In the genomic region with DNA sequence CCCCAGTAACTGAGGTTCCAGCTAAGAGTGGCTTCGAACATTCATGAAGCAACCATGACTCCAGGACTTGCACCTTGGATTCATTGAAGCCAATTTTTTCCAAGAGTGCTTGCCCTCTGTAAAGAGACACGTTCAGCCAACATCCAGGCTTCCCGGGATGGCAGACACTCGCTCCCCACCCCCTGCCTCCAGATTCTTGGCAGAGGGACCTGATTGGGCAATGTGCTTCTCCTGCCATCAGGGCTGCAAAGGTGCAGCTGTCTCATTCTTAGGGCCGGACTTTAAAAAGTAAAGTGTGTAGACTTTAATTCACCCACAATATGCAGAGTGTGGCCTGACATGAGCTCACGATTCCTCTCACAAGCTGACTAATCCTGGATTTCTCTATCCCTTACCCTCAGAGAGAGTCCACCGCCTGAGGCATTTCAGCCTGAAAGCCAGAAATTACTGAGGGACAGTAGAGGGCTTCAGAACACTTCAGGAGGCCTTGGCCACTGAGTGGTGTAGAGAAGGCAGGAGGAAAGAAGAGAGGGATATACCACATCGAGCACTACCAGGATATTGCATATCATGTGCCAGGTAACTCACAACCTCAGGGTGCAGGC, we compare ENCODE assay signal across 25 mouse cellular contexts. TPM values are rescaled to one million over a fixed set of nuclear protein-coding genes. Genes with fewer than 3 reads are reported as not detected.
DNase-seq lines count a peak whose midpoint lies in the region; ATAC-seq lines count a peak whose summit lies in the region.
"Had no signal": no experiment of that assay in that cellular context is flagged by ENCODE, and none has a peak within 500 bp of the region (broad histone marks: within the 10 kb centered on the region; RNA-seq: fewer than 3 reads in every experiment).

No protein-coding gene starts in this region.

- no peak overlapping the region for H3K4me2 ChIP-seq in midbrain, embryonic 11.5 days
- H3K4me2 ChIP-seq in midbrain, embryonic 13.5 days (replicated peaks), result no peak overlapping the region
- H3K4me2 ChIP-seq: midbrain, embryonic 15.5 days; neural tube, embryonic 13.5 days had no signal

- ATAC-seq in midbrain, embryonic 11.5 days (ENCODE audit: low FRiP score), result no peak
- ATAC-seq in midbrain, embryonic 13.5 days, result no peak
- ATAC-seq: CD4-positive, CD25-positive, alpha-beta regulatory T cell, adult 4 months; forebrain, embryonic 14.5 days; intestine, embryonic 16.5 days; liver, postnatal 0 days; midbrain, embryonic 15.5 days had no signal

- intact Hi-C loops in left cerebral cortex, postnatal 25 days (cut with DNase I), result no loop called here

- H3K27ac ChIP-seq in midbrain, embryonic 11.5 days (ENCODE audit: low read depth, low read length), result no peak overlapping the region
- no peak overlapping the region for H3K27ac ChIP-seq in midbrain, embryonic 13.5 days
- H3K27ac ChIP-seq: heart, embryonic 10.5 days; hindbrain, postnatal 0 days; midbrain, embryonic 15.5 days; neural tube, embryonic 13.5 days had no signal

- H3K9ac ChIP-seq in midbrain, embryonic 11.5 days (ENCODE audit: low read length), result no peak overlapping the region
- H3K9ac ChIP-seq in midbrain, embryonic 13.5 days (replicated peaks), result no peak overlapping the region
- H3K9ac ChIP-seq: liver, postnatal 0 days; midbrain, embryonic 15.5 days; neural tube, embryonic 13.5 days had no signal

- H3K27me3 ChIP-seq in midbrain, embryonic 11.5 days (ENCODE audit: control insufficient read depth, insufficient read depth, low read length), result no peaks in the 10 kb centered on the region
- H3K27me3 ChIP-seq in midbrain, embryonic 13.5 days, result no peaks in the 10 kb centered on the region
- H3K27me3 ChIP-seq: midbrain, embryonic 15.5 days had no signal

- H3K4me3 ChIP-seq in midbrain, embryonic 11.5 days (ENCODE audit: low read depth, low read length), result no peak overlapping the region
- no peak overlapping the region for H3K4me3 ChIP-seq in midbrain, embryonic 13.5 days (replicated peaks)
- H3K4me3 ChIP-seq: heart, embryonic 10.5 days; megakaryocyte, embryonic 14.5 days; midbrain, embryonic 15.5 days; neural tube, embryonic 13.5 days had no signal

- no peaks in the 10 kb centered on the region for H3K36me3 ChIP-seq in midbrain, embryonic 11.5 days (ENCODE audit: control insufficient read depth, insufficient read depth, low read length)
- no peaks in the 10 kb centered on the region for H3K36me3 ChIP-seq in midbrain, embryonic 13.5 days
- H3K36me3 ChIP-seq: heart, embryonic 10.5 days; midbrain, embryonic 15.5 days; neural tube, embryonic 13.5 days had no signal

- DNase-seq in adrenal gland, postnatal 10 days, result peak; percentile 45
- no peak for DNase-seq in adrenal gland, postnatal 25 days
- DNase-seq in heart, adult 18-20 months, result peak; percentile 36 to 47
- DNase-seq in heart, postnatal 4 days, result no peak
- DNase-seq in midbrain, embryonic 11.5 days (ENCODE audit: low spot score, missing footprints), result peak; percentile 70
- DNase-seq in layer of hippocampus, postnatal 36 days, result no peak
- DNase-seq in left cerebral cortex, postnatal 25 days (ENCODE audit: low spot score in 2 of 2), result no peak
- DNase-seq: adrenal gland, adult 2 months; cerebellum, adult 8-10 months; kidney, adult 9 months; kidney, postnatal 14 days; liver; liver, postnatal 0 days; thymus, adult 2 months; thymus, postnatal 4 days had no signal

- peaks cover 5% of the 10 kb centered on the region for H3K4me1 ChIP-seq in midbrain, embryonic 11.5 days (ENCODE audit: control insufficient read depth, insufficient read depth, low read length)
- peaks cover 11% of the 10 kb centered on the region for H3K4me1 ChIP-seq in midbrain, embryonic 13.5 days (replicated peaks)
- H3K4me1 ChIP-seq: heart, embryonic 10.5 days had no signal

- H3K9me3 ChIP-seq in midbrain, embryonic 11.5 days (ENCODE audit: control insufficient read depth, low read length), result no peaks in the 10 kb centered on the region
- no peaks in the 10 kb centered on the region for H3K9me3 ChIP-seq in midbrain, embryonic 13.5 days
- H3K9me3 ChIP-seq: heart, embryonic 10.5 days; megakaryocyte, embryonic 14.5 days; midbrain, embryonic 15.5 days; neural tube, embryonic 13.5 days had no signal

- WGBS in midbrain, embryonic 11.5 days, result 77% methylated on average over 8 of the region's 8 CpGs
- 79% methylated on average over 8 of the region's 8 CpGs for WGBS in midbrain, embryonic 13.5 days

RNA-seq across cellular contexts. Expression of a gene that starts 15.1 kb away (rescaled TPM):
- total RNA-seq in adrenal gland, postnatal 10 days (2021), result 10 to 100 TPM in 1 of 2 experiments, 1 to 10 TPM in 1; 9.6 to 10.7 TPM
- 8.0 and 10.2 TPM in 2 replicates for total RNA-seq in adrenal gland, postnatal 25 days (2021)
- 10 to 100 TPM; 28.2 to 30.7 TPM for total RNA-seq in heart, adult 18-20 months (2021)
- 10 to 100 TPM; 10.9 to 12.6 TPM for total RNA-seq in heart, postnatal 4 days (2021)
- polyA plus RNA-seq in midbrain, embryonic 11.5 days (2014; fragmentation: Nextera tagmentation; extraction: Ambion mirVana), result 1.4 and 1.8 TPM in 2 replicates
- 2.9 and 5.2 TPM in 2 replicates for polyA plus RNA-seq in midbrain, embryonic 13.5 days (2015; fragmentation: Nextera tagmentation; extraction: Ambion mirVana)
- total RNA-seq in layer of hippocampus, postnatal 36 days (2021), result 100 to 1,000 TPM; 232 to 236 TPM
- 100 to 1,000 TPM; 221 to 222 TPM for total RNA-seq in left cerebral cortex, postnatal 25 days (2021)
- total RNA-seq: hematopoietic stem cell, adult 5-6 weeks had no signal
- polyA plus RNA-seq: CD4-positive, CD25-positive, alpha-beta regulatory T cell, adult 4 months; liver, postnatal 0 days had no signal

Comparison
In these comparisons a context has a peak if more than half of its experiments do, and no peak if none do; other contexts are left out.
1. DNase-seq: peak in adrenal gland, postnatal 10 days (single experiment), heart, adult 18-20 months (2 of 2) and midbrain, embryonic 11.5 days (single experiment); none in adrenal gland, postnatal 25 days (single experiment), heart, postnatal 4 days (single experiment), layer of hippocampus, postnatal 36 days (0 of 2) and left cerebral cortex, postnatal 25 days (0 of 2).
2. RNA of a gene that starts 15.1 kb away (total RNA-seq): 232 to 236 TPM in layer of hippocampus, postnatal 36 days and 221 to 222 TPM in left cerebral cortex, postnatal 25 days; 28.2 to 30.7 TPM in heart, adult 18-20 months, 10.9 to 12.6 TPM in heart, postnatal 4 days, 9.6 to 10.7 TPM in adrenal gland, postnatal 10 days and 8.0 to 10.2 TPM in adrenal gland, postnatal 25 days; every median in the first group is over 4 times any median in the second.